Mouse (Mus musculus) liver, embryonic 16.5 days (tissue): ENCODE results near the gene Bche. TPM values are rescaled to one million over a fixed set of nuclear protein-coding genes. Genes with fewer than 3 reads are reported as not detected.

Experiments
- ATAC-seq: fragments of 200-750 bp; cut with Nextera tagmentation; 2 replicates; pipeline ENCODE4 v1.8.0; 2017; ENCODE audit warnings: low read depth, mild to moderate bottlenecking, moderate number of reproducible peaks, moderate library complexity
- H3K27ac ChIP-seq: fragments of 300-500 bp; sonication (generic); 2 replicates; pipeline ENCODE4 v1.5.1; 2014; ENCODE audit warnings: mild to moderate bottlenecking, low read length
- H3K27me3 ChIP-seq: fragments of 300-500 bp; sonication (generic); 2 replicates; pipeline ENCODE4 v1.6.1; 2014; ENCODE audit warnings: low read depth, low read length, mixed read lengths; ENCODE audit not compliant: control insufficient read depth, insufficient read depth
- H3K36me3 ChIP-seq: fragments of 300-500 bp; sonication (generic); 2 replicates; pipeline ENCODE4 v1.6.1; 2014; ENCODE audit warnings: mild to moderate bottlenecking; ENCODE audit not compliant: control insufficient read depth, insufficient read depth
- H3K4me1 ChIP-seq: fragments of 300-500 bp; sonication (generic); 2 replicates; pipeline ENCODE4 v1.6.1; 2014; ENCODE audit warnings: low read depth, low read length, mixed read lengths; ENCODE audit not compliant: control insufficient read depth
- H3K4me2 ChIP-seq: fragments of 300-500 bp; sonication (generic); 2 replicates; pipeline ENCODE4 v1.6.1; 2014; ENCODE audit warnings: low read depth, low read length, mixed read lengths
- H3K4me3 ChIP-seq: fragments of 300-500 bp; sonication (generic); 2 replicates; pipeline ENCODE4 v1.5.1; 2014; ENCODE audit warnings: low read depth, mild to moderate bottlenecking, low read length
- H3K9ac ChIP-seq: fragments of 300-500 bp; sonication (generic); 2 replicates; pipeline ENCODE4 v1.6.1; 2014; ENCODE audit warnings: low read depth, low read length
- H3K9me3 ChIP-seq: fragments of 300-500 bp; sonication (generic); replicated peaks from 2 replicates; pipeline ENCODE4 v1.6.1; 2016; ENCODE audit warnings: low read length; ENCODE audit not compliant: control insufficient read depth
- WGBS: fragments of 180-500 bp; shearing (Covaris S2); extraction: QIAGEN DNeasy Blood & Tissue Kit; methylation state at CpG from one replicate; pipeline ENCODE4 v1.1.7; 2014; ENCODE audit not compliant: insufficient replicate concordance; 5-methylcytosine and 5-hydroxymethylcytosine counted together
- polyA plus RNA-seq: library from polyadenylated mRNA; unstranded; fragments of >200 nt; fragmentation: Nextera tagmentation; extraction: Ambion mirVana; gene quantifications from 2 replicates; pipeline ENCODE4 v1.2.1, GENCODE M21; 2015

Bche gene
- 13.8 and 14.1 TPM in 2 replicates for polyA plus RNA-seq

DNA sequence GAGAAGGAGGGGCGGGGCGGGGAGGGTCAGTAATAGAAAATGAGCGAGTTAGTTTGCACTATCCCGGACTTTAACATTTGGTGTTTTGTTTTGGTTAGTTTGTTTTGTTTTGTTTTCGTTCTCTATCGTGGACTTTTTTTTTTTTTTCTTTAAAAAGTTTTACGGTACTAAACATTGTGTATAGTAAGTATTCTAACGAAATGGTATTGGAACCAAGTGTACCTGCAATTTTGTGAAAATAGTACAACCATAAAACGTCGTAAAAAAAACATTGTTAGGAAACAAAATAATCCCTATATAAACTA lies at the start of gene Bche:
Gene Bche, minus strand, starts transcription at position 6 of the 305 bp plus-strand sequence.
- 16% methylated on average over 10 of the region's 10 CpGs for WGBS
- Histone ChIP-seq H3K4me3 (peak within 1 kb of the TSS; percentile 38), H3K27ac (peak within 1 kb of the TSS; percentile 26)

DNA sequence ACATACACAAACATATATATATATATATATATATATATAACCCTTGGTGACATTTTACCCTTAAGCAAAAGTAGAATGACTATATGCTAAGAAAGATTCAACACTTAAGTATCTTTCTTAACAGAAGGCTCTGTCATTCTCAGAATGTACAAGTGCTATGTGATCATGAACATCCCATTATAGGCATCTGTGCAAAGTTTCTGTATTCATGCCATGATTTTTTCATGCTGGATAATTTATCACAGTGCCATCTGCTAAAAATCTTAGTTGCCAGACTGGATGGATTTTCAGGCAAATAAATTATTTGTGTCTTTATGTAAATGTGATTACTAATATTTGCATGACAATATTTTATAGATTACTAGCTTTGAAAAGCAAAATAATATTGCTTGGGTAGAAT lies 33.8 kb upstream of the Bche start:
- no peak for ATAC-seq
- no peak overlapping the region for H3K9ac ChIP-seq
- no peaks in the 10 kb centered on the region for H3K4me1 ChIP-seq
- no peak overlapping the region for H3K4me3 ChIP-seq
- no peaks in the 10 kb centered on the region for H3K36me3 ChIP-seq
- H3K9me3 ChIP-seq = no peaks in the 10 kb centered on the region
- H3K27ac ChIP-seq = no peak overlapping the region
- no peak overlapping the region for H3K4me2 ChIP-seq
- no peaks in the 10 kb centered on the region for H3K27me3 ChIP-seq

More for the DNA sequence above, at the start of gene Bche:
- Histone ChIP-seq H3K9ac (no peak within 1 kb of the TSS), H3K4me2 (peak within 1 kb of the TSS; percentile 1; the same call in 1 of the 2 replicates), H3K36me3 (no peaks in the 10 kb centered on the region), H3K27me3 (no peaks in the 10 kb centered on the region), H3K9me3 (no peaks in the 10 kb centered on the region), H3K4me1 (no peaks in the 10 kb centered on the region)
- ATAC-seq = no peak

- no peaks in the 10 kb centered on the region for H3K4me1 ChIP-seq
- H3K9ac ChIP-seq = no peak overlapping the region
- no peak overlapping the region for H3K4me3 ChIP-seq
- no peak overlapping the region for H3K27ac ChIP-seq
- H3K9me3 ChIP-seq = no peaks in the 10 kb centered on the region
- no peak for ATAC-seq
- no peaks in the 10 kb centered on the region for H3K36me3 ChIP-seq
- 42% methylated on average over 2 of the region's 2 CpGs for WGBS
- H3K4me2 ChIP-seq = no peak overlapping the region
- H3K27me3 ChIP-seq = no peaks in the 10 kb centered on the region
These were observed 23.5 kb upstream of the Bche start for GRCm38 (mm10) chr3:73731677-73732076.

- WGBS = 61% methylated on average over 5 of the region's 5 CpGs
- no peaks in the 10 kb centered on the region for H3K4me1 ChIP-seq
- H3K27ac ChIP-seq = no peak overlapping the region
- no peaks in the 10 kb centered on the region for H3K27me3 ChIP-seq
- no peak overlapping the region for H3K9ac ChIP-seq
- H3K9me3 ChIP-seq = no peaks in the 10 kb centered on the region
- no peaks in the 10 kb centered on the region for H3K36me3 ChIP-seq
- no peak overlapping the region for H3K4me3 ChIP-seq
- ATAC-seq = no peak
- no peak overlapping the region for H3K4me2 ChIP-seq
These were observed 21.3 kb upstream of the Bche start for GRCm38 (mm10) chr3:73729511-73729910.

DNA sequence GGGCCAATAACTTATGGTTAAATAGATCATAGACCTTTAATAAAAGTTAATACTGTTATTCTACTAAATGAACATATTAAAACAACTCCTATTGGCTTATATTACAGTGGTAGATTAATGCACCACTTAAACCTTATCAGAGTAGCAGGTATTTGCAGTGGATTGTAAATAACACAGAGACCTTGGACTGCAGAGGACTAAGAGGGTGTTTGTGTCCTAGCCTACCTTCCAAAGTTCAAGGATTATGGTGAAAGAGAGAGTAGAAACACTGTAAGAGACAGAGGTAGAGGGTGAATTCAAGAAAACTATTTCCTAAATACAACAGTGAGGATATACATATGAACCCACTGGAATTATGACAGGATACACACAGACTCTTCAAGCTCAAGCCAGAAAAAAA lies 17.5 kb upstream of the Bche start:
- Histone ChIP-seq H3K36me3 (no peaks in the 10 kb centered on the region), H3K4me3 (no peak overlapping the region), H3K4me1 (no peaks in the 10 kb centered on the region), H3K27me3 (no peaks in the 10 kb centered on the region), H3K9ac (no peak overlapping the region), H3K4me2 (no peak overlapping the region), H3K9me3 (no peaks in the 10 kb centered on the region), H3K27ac (no peak overlapping the region)
- peak; percentile 66 for ATAC-seq

GRCm38 (mm10) chr3:73724869-73725268 lies 16.7 kb upstream of the Bche start:
- WGBS = 65% methylated on average over 1 of the region's 1 CpGs
- Histone ChIP-seq H3K4me3 (no peak overlapping the region), H3K36me3 (no peaks in the 10 kb centered on the region), H3K4me2 (no peak overlapping the region), H3K4me1 (no peaks in the 10 kb centered on the region), H3K9ac (no peak overlapping the region), H3K27ac (no peak overlapping the region), H3K9me3 (no peaks in the 10 kb centered on the region), H3K27me3 (no peaks in the 10 kb centered on the region)
- no peak for ATAC-seq

DNA sequence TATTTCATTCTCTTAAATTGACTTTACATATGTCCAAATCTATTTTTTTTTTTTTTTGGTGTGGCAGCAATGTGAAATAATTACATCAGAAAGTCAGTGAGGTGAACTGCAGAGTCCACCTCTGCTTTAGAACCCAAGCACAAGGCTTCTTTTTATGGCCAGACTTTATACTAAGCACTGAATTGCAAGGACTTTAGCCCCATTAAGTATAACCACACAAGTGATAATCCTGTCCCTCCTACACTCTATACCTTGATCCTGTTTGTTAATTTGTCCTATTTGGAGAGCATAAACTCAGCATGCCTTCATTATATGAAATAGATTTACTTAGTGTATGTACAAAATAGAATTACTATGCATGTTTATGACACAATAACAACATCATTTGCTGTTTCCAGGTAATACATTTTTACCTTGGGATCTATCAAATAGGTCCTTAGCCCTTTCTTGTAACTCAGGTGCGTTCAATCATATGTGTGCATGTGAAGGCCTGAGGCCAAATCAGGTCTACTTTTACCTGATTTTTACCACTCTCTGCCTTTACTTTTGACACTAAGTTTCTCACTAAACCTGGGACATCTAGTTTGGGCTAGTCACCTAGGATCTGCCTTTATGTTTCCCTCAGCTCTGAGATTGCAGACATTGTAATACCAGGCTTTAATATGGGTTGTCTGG lies 9.5 kb upstream of the Bche start:
- H3K9ac ChIP-seq = no peak overlapping the region
- no peaks in the 10 kb centered on the region for H3K9me3 ChIP-seq
- H3K27me3 ChIP-seq = no peaks in the 10 kb centered on the region
- no peaks in the 10 kb centered on the region for H3K36me3 ChIP-seq
- no peak for ATAC-seq
- no peak overlapping the region for H3K4me3 ChIP-seq
- no peaks in the 10 kb centered on the region for H3K4me1 ChIP-seq
- WGBS = 80% methylated on average over 1 of the region's 1 CpGs
- no peak overlapping the region for H3K27ac ChIP-seq
- H3K4me2 ChIP-seq = no peak overlapping the region

- no peaks in the 10 kb centered on the region for H3K4me1 ChIP-seq
- no peaks in the 10 kb centered on the region for H3K36me3 ChIP-seq
- H3K9me3 ChIP-seq = no peaks in the 10 kb centered on the region
- ATAC-seq = no peak
- H3K27me3 ChIP-seq = no peaks in the 10 kb centered on the region
- H3K4me2 ChIP-seq = no peak overlapping the region
- 63% methylated on average over 8 of the region's 8 CpGs for WGBS
- no peak overlapping the region for H3K9ac ChIP-seq
- H3K27ac ChIP-seq = no peak overlapping the region
- no peak overlapping the region for H3K4me3 ChIP-seq
These were observed 1.7 kb upstream of the Bche start for GRCm38 (mm10) chr3:73709871-73710270.

- H3K27me3 ChIP-seq = no peaks in the 10 kb centered on the region
- H3K9ac ChIP-seq = no peak overlapping the region
- WGBS = 11% methylated on average over 20 of the region's 20 CpGs
- H3K4me3 ChIP-seq = peak overlapping the region; percentile 38
- H3K4me2 ChIP-seq = peak overlapping the region; percentile 1; the same call in 1 of the 2 replicates
- no peaks in the 10 kb centered on the region for H3K4me1 ChIP-seq
- H3K36me3 ChIP-seq = no peaks in the 10 kb centered on the region
- peak overlapping the region; percentile 26 for H3K27ac ChIP-seq
- ATAC-seq = peak; percentile 81
- no peaks in the 10 kb centered on the region for H3K9me3 ChIP-seq
These were observed 480 bp downstream of the Bche start for GRCm38 (mm10) chr3:73707461-73708409.
